Mouse (Mus musculus) ES-Bruce4 (cell line): ENCODE results near the gene Gja10.

Experiments
- CTCF ChIP-seq: IDR thresholded peaks from one replicate; pipeline ENCODE4 v1.8.1; 2011; ENCODE audit warnings: low read depth, low read length
- EP300 ChIP-seq: IDR thresholded peaks from 2 replicates; pipeline ENCODE4 v1.6.1; 2011; ENCODE audit warnings: low read depth, low read length; ENCODE audit not compliant: insufficient read depth
- POLR2A ChIP-seq: IDR thresholded peaks from one replicate; pipeline ENCODE4 v1.8.1; 2011; ENCODE audit warnings: low read length; ENCODE audit not compliant: insufficient read depth

- TF ChIP-seq CTCF (no peak), POLR2A (no peak), EP300 (no peak)
Measured at GRCm38 (mm10) chr4:32560246-32560645, 42.3 kb downstream of the Gja10 start.
